Comparison of ENCODE assay signal across 9 mouse cellular contexts in genomic region chr14:64533591-64534151, GRCm38 (mm10).
DNase-seq lines count a peak whose midpoint lies in the region; ATAC-seq and TF ChIP-seq lines count a peak whose summit lies in the region.
"Had no signal": no experiment of that assay in that cellular context is flagged by ENCODE, and none has a peak within 500 bp of the region (broad histone marks: within the 10 kb centered on the region; RNA-seq: fewer than 3 reads in every experiment).

No protein-coding gene starts in this region.

- no peaks in the 10 kb centered on the region for H3K9me3 ChIP-seq in embryonic facial prominence, embryonic 14.5 days (ENCODE audit: control insufficient read depth, low read length)
- H3K9me3 ChIP-seq in embryonic facial prominence, embryonic 10.5 days = no peaks in the 10 kb centered on the region
- no peaks in the 10 kb centered on the region for H3K9me3 ChIP-seq in hindbrain, embryonic 16.5 days (ENCODE audit: control insufficient read depth, low read length)
- H3K9me3 ChIP-seq in neural tube, embryonic 13.5 days = no peaks in the 10 kb centered on the region
- H3K9me3 ChIP-seq in heart, embryonic 11.5 days (replicated peaks; ENCODE audit: control insufficient read depth, low read length) = no peaks in the 10 kb centered on the region

- TF ChIP-seq CTCF in heart, adult 2 months (IDR thresholded peaks at IDR 0.05) = no peak

- H3K4me3 ChIP-seq in embryonic facial prominence, embryonic 14.5 days (ENCODE audit: low read depth, low read length) = no peak overlapping the region
- H3K4me3 ChIP-seq in embryonic facial prominence, embryonic 10.5 days = no peak overlapping the region
- no peak overlapping the region for H3K4me3 ChIP-seq in hindbrain, embryonic 16.5 days (ENCODE audit: low read length)
- no peak overlapping the region for H3K4me3 ChIP-seq in neural tube, embryonic 13.5 days
- H3K4me3 ChIP-seq in heart, embryonic 11.5 days (ENCODE audit: low read depth, low read length) = no peak overlapping the region
- H3K4me3 ChIP-seq in heart, adult 2 months = no peak overlapping the region

- ATAC-seq in embryonic facial prominence, embryonic 14.5 days (ENCODE audit: low read depth) = no peak; the same call in 1 of the 2 replicates
- ATAC-seq in hindbrain, embryonic 16.5 days = peak; percentile 84
- peak; percentile 83 for ATAC-seq in neural tube, embryonic 13.5 days (ENCODE audit: low read depth)
- ATAC-seq in heart, embryonic 11.5 days (replicated peaks; ENCODE audit: insufficient number of reproducible peaks, low FRiP score, low TSS enrichment) = no peak
- no peak for ATAC-seq in erythroblast, adult 5-6 weeks (replicated peaks; ENCODE audit: low FRiP score, poor library complexity, severe bottlenecking)

- no peaks in the 10 kb centered on the region for H3K27me3 ChIP-seq in embryonic facial prominence, embryonic 14.5 days (replicated peaks; ENCODE audit: control insufficient read depth, insufficient read depth, low read length)
- 0 out of 2 replicates have a peak, but pooled peaks cover 5% of the 10 kb centered on the region for H3K27me3 ChIP-seq in embryonic facial prominence, embryonic 10.5 days (replicated peaks; ENCODE audit: low read depth, poor library complexity, severe bottlenecking)
- no peaks in the 10 kb centered on the region for H3K27me3 ChIP-seq in hindbrain, embryonic 16.5 days (replicated peaks; ENCODE audit: control insufficient read depth, insufficient read depth, low read length)
- no peaks in the 10 kb centered on the region for H3K27me3 ChIP-seq in neural tube, embryonic 13.5 days
- no peaks in the 10 kb centered on the region for H3K27me3 ChIP-seq in heart, embryonic 11.5 days (ENCODE audit: control insufficient read depth, insufficient read depth, low read length)
- no peaks in the 10 kb centered on the region; the same call in 1 of the 2 replicates for H3K27me3 ChIP-seq in heart, adult 2 months (ENCODE audit: control insufficient read depth, insufficient read depth, low read length)

- TF ChIP-seq POLR2A in heart, adult 2 months (IDR thresholded peaks at IDR 0.05; ENCODE audit: insufficient read depth, low read depth, low read length) = no peak

- peak; percentile 51 for DNase-seq in embryonic facial prominence, embryonic 14.5 days (ENCODE audit: low spot score)
- DNase-seq in embryonic facial prominence, embryonic 10.5 days (ENCODE audit: low spot score) = no peak
- DNase-seq in cerebellum, postnatal 36 days = peak; percentile 26 to 30
- DNase-seq in heart, adult 2 months = no peak
- DNase-seq: lung, postnatal 10 days had no signal

- no peak for TF ChIP-seq EP300 in heart, adult 2 months (IDR thresholded peaks at IDR 0.05; ENCODE audit: insufficient read depth, low read depth, low read length)

- H3K4me2 ChIP-seq in embryonic facial prominence, embryonic 14.5 days (ENCODE audit: low read depth, low read length) = no peak overlapping the region
- no peak overlapping the region; the same call in 1 of the 2 replicates for H3K4me2 ChIP-seq in hindbrain, embryonic 16.5 days (ENCODE audit: low read length)
- H3K4me2 ChIP-seq in neural tube, embryonic 13.5 days = 0 out of 2 replicates have a peak overlapping the region, but pooled peaks have one; percentile 0
- H3K4me2 ChIP-seq in heart, embryonic 11.5 days = no peak overlapping the region

- no peaks in the 10 kb centered on the region for H3K4me1 ChIP-seq in embryonic facial prominence, embryonic 14.5 days (ENCODE audit: control insufficient read depth, insufficient read depth, low read length)
- H3K4me1 ChIP-seq in embryonic facial prominence, embryonic 10.5 days = peaks cover 9% of the 10 kb centered on the region; the same call in 1 of the 2 replicates
- H3K4me1 ChIP-seq in hindbrain, embryonic 16.5 days (ENCODE audit: control insufficient read depth, insufficient read depth, low read depth, low read length) = peaks cover 15% of the 10 kb centered on the region
- H3K4me1 ChIP-seq in neural tube, embryonic 13.5 days (replicated peaks) = peaks cover 33% of the 10 kb centered on the region
- H3K4me1 ChIP-seq in heart, embryonic 11.5 days (ENCODE audit: control insufficient read depth, insufficient read depth, low read length) = no peaks in the 10 kb centered on the region
- no peaks in the 10 kb centered on the region for H3K4me1 ChIP-seq in heart, adult 2 months (ENCODE audit: control insufficient read depth, insufficient read depth, low read length)

- no peaks in the 10 kb centered on the region for H3K79me2 ChIP-seq in heart, adult 2 months (replicated peaks; ENCODE audit: control insufficient read depth, insufficient read depth, low read length)

- no peak overlapping the region for H3K27ac ChIP-seq in embryonic facial prominence, embryonic 14.5 days (replicated peaks; ENCODE audit: low read depth, low read length)
- no peak overlapping the region for H3K27ac ChIP-seq in embryonic facial prominence, embryonic 10.5 days (replicated peaks)
- H3K27ac ChIP-seq in hindbrain, embryonic 16.5 days (ENCODE audit: low read depth, low read length) = peak overlapping the region; percentile 77
- H3K27ac ChIP-seq in neural tube, embryonic 13.5 days (replicated peaks) = peak overlapping the region; percentile 89
- no peak overlapping the region for H3K27ac ChIP-seq in heart, embryonic 11.5 days (ENCODE audit: low read depth, low read length)
- no peak overlapping the region for H3K27ac ChIP-seq in heart, adult 2 months

- no peak overlapping the region for H3K9ac ChIP-seq in embryonic facial prominence, embryonic 14.5 days (ENCODE audit: low read depth, low read length)
- peak overlapping the region; percentile 32; the same call in 1 of the 2 replicates for H3K9ac ChIP-seq in hindbrain, embryonic 16.5 days (ENCODE audit: low read depth, low read length)
- peak overlapping the region; percentile 55 for H3K9ac ChIP-seq in neural tube, embryonic 13.5 days
- H3K9ac ChIP-seq in heart, embryonic 11.5 days (ENCODE audit: low read depth, low read length) = no peak overlapping the region
- H3K9ac ChIP-seq in heart, adult 2 months (ENCODE audit: low read depth, low read length) = no peak overlapping the region

- H3K36me3 ChIP-seq in embryonic facial prominence, embryonic 14.5 days (ENCODE audit: control insufficient read depth, insufficient read depth, low read length) = no peaks in the 10 kb centered on the region
- no peaks in the 10 kb centered on the region for H3K36me3 ChIP-seq in embryonic facial prominence, embryonic 10.5 days (replicated peaks)
- no peaks in the 10 kb centered on the region for H3K36me3 ChIP-seq in hindbrain, embryonic 16.5 days (ENCODE audit: control insufficient read depth, insufficient read depth, low read length)
- no peaks in the 10 kb centered on the region for H3K36me3 ChIP-seq in neural tube, embryonic 13.5 days
- H3K36me3 ChIP-seq in heart, embryonic 11.5 days (ENCODE audit: control insufficient read depth, insufficient read depth, low read length) = no peaks in the 10 kb centered on the region
- no peaks in the 10 kb centered on the region for H3K36me3 ChIP-seq in heart, adult 2 months (ENCODE audit: control insufficient read depth, insufficient read depth, low read length)

- intact Hi-C loops in heart, adult 2 months (cut with DNase I) = no loop called here

- WGBS in embryonic facial prominence, embryonic 14.5 days = 30% methylated on average over 7 of the region's 7 CpGs
- WGBS in embryonic facial prominence, embryonic 10.5 days = 35% methylated on average over 7 of the region's 7 CpGs
- WGBS in hindbrain, embryonic 16.5 days = 10% methylated on average over 7 of the region's 7 CpGs
- WGBS in neural tube, embryonic 13.5 days = 18% methylated on average over 7 of the region's 7 CpGs
- 40% methylated on average over 7 of the region's 7 CpGs for WGBS in heart, embryonic 11.5 days (ENCODE audit: insufficient replicate concordance)
- WGBS in heart, adult 2 months = 49% methylated on average over 7 of the region's 7 CpGs

Comparison
In these comparisons a context has a peak if more than half of its experiments do, and no peak if none do; other contexts are left out.
1. DNase-seq: peak in embryonic facial prominence, embryonic 14.5 days (single experiment) and cerebellum, postnatal 36 days (2 of 2); none in embryonic facial prominence, embryonic 10.5 days (single experiment) and heart, adult 2 months (0 of 2).
2. ATAC-seq: peak in hindbrain, embryonic 16.5 days (single experiment) and neural tube, embryonic 13.5 days (single experiment); none in embryonic facial prominence, embryonic 14.5 days (single experiment), heart, embryonic 11.5 days (single experiment) and erythroblast, adult 5-6 weeks (single experiment).
3. H3K27ac ChIP-seq: peak in hindbrain, embryonic 16.5 days (single experiment) and neural tube, embryonic 13.5 days (single experiment); none in embryonic facial prominence, embryonic 14.5 days (single experiment), embryonic facial prominence, embryonic 10.5 days (single experiment), heart, embryonic 11.5 days (single experiment) and heart, adult 2 months (single experiment).
4. H3K9ac ChIP-seq: peak in hindbrain, embryonic 16.5 days (single experiment) and neural tube, embryonic 13.5 days (single experiment); none in embryonic facial prominence, embryonic 14.5 days (single experiment), heart, embryonic 11.5 days (single experiment) and heart, adult 2 months (single experiment).